29 mouse cellular contexts compared by ENCODE assay signal in the genomic region with DNA sequence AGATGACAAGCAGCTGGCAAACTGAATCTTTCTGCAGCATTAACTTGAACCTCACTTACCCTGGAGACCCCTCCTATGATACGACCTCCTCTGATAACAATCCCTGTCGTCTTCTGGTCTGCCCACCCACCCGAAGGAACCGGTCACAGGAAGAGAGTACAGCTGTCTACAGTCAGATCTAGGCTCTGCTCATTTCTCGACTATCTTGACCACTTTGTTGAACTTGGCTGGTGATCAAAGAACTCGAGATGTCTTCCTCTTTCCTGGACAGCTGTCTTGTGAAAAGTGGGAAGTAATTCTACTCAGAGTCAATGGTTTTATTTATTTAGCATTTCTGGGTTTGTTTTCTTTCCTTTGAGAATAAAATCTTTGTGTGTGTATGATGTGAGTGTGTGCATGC. TPM values are rescaled to one million over a fixed set of nuclear protein-coding genes. Genes with fewer than 3 reads are reported as not detected.
DNase-seq lines count a peak whose midpoint lies in the region; ATAC-seq and TF ChIP-seq lines count a peak whose summit lies in the region.
"Had no signal": no experiment of that assay in that cellular context is flagged by ENCODE, and none has a peak within 500 bp of the region (broad histone marks: within the 10 kb centered on the region; RNA-seq: fewer than 3 reads in every experiment).

No protein-coding gene starts in this region.

- no peak overlapping the region for H3K27ac ChIP-seq in lung, postnatal 0 days (ENCODE audit: low read length)
- H3K27ac ChIP-seq in forebrain, embryonic 12.5 days = no peak overlapping the region
- H3K27ac ChIP-seq in intestine, embryonic 15.5 days = no peak overlapping the region
- H3K27ac ChIP-seq: heart, embryonic 15.5 days; stomach, embryonic 15.5 days had no signal

- DNase-seq in heart, adult 8-10 months (ENCODE audit: low spot score) = peak; percentile 14
- DNase-seq in heart, postnatal 14 days = no peak
- DNase-seq in lung, postnatal 0 days (ENCODE audit: low spot score) = peak; percentile 5
- DNase-seq in lung, postnatal 14 days = no peak
- no peak for DNase-seq in left cerebral cortex, adult 9 months (ENCODE audit: low spot score in 2 of 2)
- DNase-seq: adrenal gland, postnatal 10 days; cerebellum, adult 11 months; cerebellum, postnatal 14 days; embryo, embryonic 11 days; kidney, adult 9 months; left cerebral cortex, postnatal 4 days; liver; right cerebral cortex, postnatal 14 days; thymus, adult 18-20 months; thymus, postnatal 4 days had no signal

- no peak for TF ChIP-seq EP300 in lung, postnatal 0 days (IDR thresholded peaks at IDR 0.05)

- no peaks in the 10 kb centered on the region for H3K27me3 ChIP-seq in lung, postnatal 0 days (replicated peaks; ENCODE audit: insufficient read depth, low read length)
- H3K27me3 ChIP-seq in forebrain, embryonic 12.5 days = no peaks in the 10 kb centered on the region
- H3K27me3 ChIP-seq in intestine, embryonic 15.5 days (replicated peaks) = no peaks in the 10 kb centered on the region
- H3K27me3 ChIP-seq: heart, embryonic 15.5 days; stomach, embryonic 15.5 days had no signal

- WGBS in lung, postnatal 0 days = 11% methylated on average over 6 of the region's 6 CpGs
- 84% methylated on average over 6 of the region's 6 CpGs for WGBS in forebrain, embryonic 12.5 days
- WGBS in intestine, embryonic 15.5 days = 63% methylated on average over 6 of the region's 6 CpGs

- intact Hi-C loops in heart, postnatal 14 days (cut with DNase I) = no loop called here

- no peak for ATAC-seq in lung, postnatal 0 days
- peak; percentile 80 for ATAC-seq in granulocyte monocyte progenitor cell, adult 5-6 weeks (replicated peaks; ENCODE audit: poor library complexity, severe bottlenecking)
- no peak for ATAC-seq in forebrain, embryonic 12.5 days (ENCODE audit: low FRiP score)
- no peak for ATAC-seq in intestine, embryonic 15.5 days
- ATAC-seq: midbrain, embryonic 16.5 days; Patski had no signal

- H3K36me3 ChIP-seq in lung, postnatal 0 days (ENCODE audit: insufficient read depth, low read length) = no peaks in the 10 kb centered on the region
- H3K36me3 ChIP-seq in forebrain, embryonic 12.5 days (replicated peaks) = no peaks in the 10 kb centered on the region
- H3K36me3 ChIP-seq in intestine, embryonic 15.5 days = no peaks in the 10 kb centered on the region
- H3K36me3 ChIP-seq: heart, embryonic 15.5 days; stomach, embryonic 15.5 days had no signal

- no peaks in the 10 kb centered on the region for H3K9me3 ChIP-seq in lung, postnatal 0 days (ENCODE audit: low read length)
- no peaks in the 10 kb centered on the region for H3K9me3 ChIP-seq in forebrain, embryonic 12.5 days
- H3K9me3 ChIP-seq in intestine, embryonic 15.5 days = no peaks in the 10 kb centered on the region
- H3K9me3 ChIP-seq: heart, embryonic 15.5 days; stomach, embryonic 15.5 days had no signal

- no peak overlapping the region for H3K4me3 ChIP-seq in lung, postnatal 0 days (ENCODE audit: low read depth, low read length)
- no peak overlapping the region for H3K4me3 ChIP-seq in forebrain, embryonic 12.5 days (replicated peaks)
- H3K4me3 ChIP-seq in intestine, embryonic 15.5 days (replicated peaks) = no peak overlapping the region
- H3K4me3 ChIP-seq: heart, embryonic 15.5 days; stomach, embryonic 15.5 days had no signal

- no peak overlapping the region for H3K4me2 ChIP-seq in lung, postnatal 0 days (replicated peaks; ENCODE audit: low read depth, low read length)
- no peak overlapping the region for H3K4me2 ChIP-seq in forebrain, embryonic 12.5 days
- no peak overlapping the region for H3K4me2 ChIP-seq in intestine, embryonic 15.5 days (replicated peaks)
- H3K4me2 ChIP-seq: heart, embryonic 15.5 days; stomach, embryonic 15.5 days had no signal

- no peak overlapping the region for H3K9ac ChIP-seq in lung, postnatal 0 days (replicated peaks; ENCODE audit: low read depth)
- H3K9ac ChIP-seq in forebrain, embryonic 12.5 days = no peak overlapping the region
- no peak overlapping the region for H3K9ac ChIP-seq in intestine, embryonic 15.5 days
- H3K9ac ChIP-seq: heart, embryonic 15.5 days; stomach, embryonic 15.5 days had no signal

- no peaks in the 10 kb centered on the region for H3K4me1 ChIP-seq in lung, postnatal 0 days (ENCODE audit: insufficient read depth, low read depth, low read length)
- H3K4me1 ChIP-seq in forebrain, embryonic 12.5 days = peaks cover 19% of the 10 kb centered on the region
- H3K4me1 ChIP-seq in intestine, embryonic 15.5 days (replicated peaks) = no peaks in the 10 kb centered on the region
- H3K4me1 ChIP-seq: heart, embryonic 15.5 days; stomach, embryonic 15.5 days had no signal

- no peak for TF ChIP-seq CTCF in lung, postnatal 0 days (IDR thresholded peaks at IDR 0.05)

RNA-seq across cellular contexts. Expression of a gene that starts 4.6 kb away (rescaled TPM):
- total RNA-seq in heart, adult 8-10 months (2022) = under 1 TPM in 1 of 4 experiments, not detected in 3; 0.16 TPM
- not detected for total RNA-seq in heart, postnatal 14 days (2021)
- polyA plus RNA-seq in lung, postnatal 0 days (2015; fragmentation: Nextera tagmentation; extraction: Ambion mirVana) = not detected in 2 replicates
- total RNA-seq in granulocyte monocyte progenitor cell, adult 5-6 weeks (2014; fragmentation: Nextera tagmentation) = not detected in 2 replicates
- total RNA-seq in granulocyte monocyte progenitor cell, adult 5-6 weeks (2017) = not detected in 2 replicates
- polyA plus RNA-seq in forebrain, embryonic 12.5 days (2016; fragmentation: Nextera tagmentation; extraction: Ambion mirVana) = not detected in 2 replicates
- polyA plus RNA-seq in intestine, embryonic 15.5 days (2015; fragmentation: Nextera tagmentation; extraction: Ambion mirVana) = 0.09 TPM in 1 of 2 replicates, not detected in the other
- total RNA-seq: adrenal gland, postnatal 10 days; heart, adult 18-20 months; left cerebral cortex, postnatal 4 days; megakaryocyte-erythroid progenitor cell, adult 5-6 weeks; neutrophil, adult 5-6 weeks had no signal
- polyA plus RNA-seq: forebrain, embryonic 11.5 days; hindbrain, embryonic 11.5 days; intestine, embryonic 14.5 days; midbrain, embryonic 16.5 days had no signal

RNA-seq across cellular contexts. Expression of a gene that starts 29.6 kb away (rescaled TPM):
- not detected for total RNA-seq in heart, adult 8-10 months (2022)
- total RNA-seq in heart, postnatal 14 days (2021) = not detected
- polyA plus RNA-seq in lung, postnatal 0 days (2015; fragmentation: Nextera tagmentation; extraction: Ambion mirVana) = 0.08 and 0.10 TPM in 2 replicates
- total RNA-seq in granulocyte monocyte progenitor cell, adult 5-6 weeks (2014; fragmentation: Nextera tagmentation) = not detected in 2 replicates
- not detected in 2 replicates for total RNA-seq in granulocyte monocyte progenitor cell, adult 5-6 weeks (2017)
- polyA plus RNA-seq in forebrain, embryonic 12.5 days (2016; fragmentation: Nextera tagmentation; extraction: Ambion mirVana) = 2.1 and 2.3 TPM in 2 replicates
- polyA plus RNA-seq in intestine, embryonic 15.5 days (2015; fragmentation: Nextera tagmentation; extraction: Ambion mirVana) = 0.26 and 0.29 TPM in 2 replicates
- total RNA-seq: gastrocnemius, adult 8-10 months; heart, adult 18-20 months had no signal

Comparison
In these comparisons a context has a peak if more than half of its experiments do, and no peak if none do; other contexts are left out.
1. DNase-seq: peak in heart, adult 8-10 months (single experiment) and lung, postnatal 0 days (single experiment); none in heart, postnatal 14 days (0 of 2), lung, postnatal 14 days (single experiment) and left cerebral cortex, adult 9 months (0 of 2).